In the genomic region with DNA sequence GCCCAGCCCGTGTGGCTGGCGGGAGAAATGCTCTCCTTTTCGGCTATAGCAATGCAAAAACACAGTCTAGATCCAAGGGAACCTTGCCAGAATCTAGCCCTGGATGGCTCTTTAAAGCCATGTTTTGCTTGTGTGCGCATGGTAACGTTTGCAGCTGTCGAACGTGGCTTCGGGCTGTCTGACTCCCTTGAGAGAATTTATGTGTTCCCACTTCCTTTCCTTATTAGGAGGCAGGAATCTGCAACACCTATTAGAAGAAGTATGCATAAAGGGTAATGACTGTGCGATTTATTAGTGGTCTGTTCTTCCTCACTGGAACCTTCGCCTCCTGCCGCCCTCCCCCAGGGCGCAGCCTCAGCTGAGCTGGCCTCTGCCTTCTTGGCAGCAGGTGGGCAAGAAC, we compare ENCODE assay signal across 9 mouse cellular contexts.
DNase-seq lines count a peak whose midpoint lies in the region; ATAC-seq lines count a peak whose summit lies in the region.
"Had no signal": no experiment of that assay in that cellular context is flagged by ENCODE, and none has a peak within 500 bp of the region (broad histone marks: within the 10 kb centered on the region; RNA-seq: fewer than 3 reads in every experiment).

No protein-coding gene starts in this region.

- peak overlapping the region; percentile 31 for H3K4me2 ChIP-seq in kidney, embryonic 15.5 days

- no peaks in the 10 kb centered on the region for H3K36me3 ChIP-seq in kidney, embryonic 15.5 days

- H3K9me3 ChIP-seq in kidney, embryonic 15.5 days (replicated peaks): no peaks in the 10 kb centered on the region

- H3K4me3 ChIP-seq in kidney, embryonic 15.5 days (replicated peaks): no peak overlapping the region

- peak; percentile 20 to 24 for DNase-seq in cerebellum, postnatal 14 days
- DNase-seq in cerebellum, adult 18-20 months: no peak
- DNase-seq in MN1 (ENCODE audit: low spot score): peak; percentile 73
- peak; percentile 52 for DNase-seq in gastrocnemius, postnatal 14 days
- peak; percentile 48 for DNase-seq in lung, postnatal 36 days
- no peak for DNase-seq in thymus, postnatal 4 days

- ATAC-seq in kidney, embryonic 15.5 days (replicated peaks; ENCODE audit: low FRiP score): peak; percentile 47; the same call in 1 of the 2 replicates
- no peak for ATAC-seq in megakaryocyte, adult 5-6 weeks (ENCODE audit: poor library complexity, severe bottlenecking)

- WGBS in kidney, embryonic 15.5 days: 4% methylated on average over 12 of the region's 12 CpGs

- H3K9ac ChIP-seq in kidney, embryonic 15.5 days: no peak overlapping the region

- peak overlapping the region; percentile 85 for H3K27ac ChIP-seq in kidney, embryonic 15.5 days
- H3K27ac ChIP-seq: macrophage had no signal

- peaks cover 51% of the 10 kb centered on the region for H3K4me1 ChIP-seq in kidney, embryonic 15.5 days

- intact Hi-C loops in gastrocnemius, postnatal 14 days (cut with DNase I; ENCODE audit: low total_unique reads): no loop called here

- H3K27me3 ChIP-seq in kidney, embryonic 15.5 days: no peaks in the 10 kb centered on the region

Comparison
In these comparisons a context has a peak if more than half of its experiments do, and no peak if none do; other contexts are left out.
1. DNase-seq: peak in cerebellum, postnatal 14 days (2 of 2), MN1 (single experiment), gastrocnemius, postnatal 14 days (single experiment) and lung, postnatal 36 days (single experiment); none in cerebellum, adult 18-20 months (0 of 2) and thymus, postnatal 4 days (single experiment).